Mouse (Mus musculus): ENCODE data around the gene Maml2. TPM values are rescaled to one million over a fixed set of nuclear protein-coding genes. Genes with fewer than 3 reads are reported as not detected.

Maml2 gene
- polyA plus RNA-seq, 1 experiment from 2014 or later = 9.8 TPM

- DNase-seq (ENCODE audit: low spot score) = no peak
- no peak overlapping the region for H3K27ac ChIP-seq (replicated peaks; ENCODE audit: low read depth, low read length)
- ATAC-seq (ENCODE audit: low read depth) = no peak
- H3K4me1 ChIP-seq (ENCODE audit: control insufficient read depth, insufficient read depth, low read length) = no peaks in the 10 kb centered on the region; the same call in 1 of the 2 replicates
- no peaks in the 10 kb centered on the region for H3K27me3 ChIP-seq (replicated peaks; ENCODE audit: control insufficient read depth, insufficient read depth, low read length)
- no peaks in the 10 kb centered on the region for H3K9me3 ChIP-seq (ENCODE audit: control insufficient read depth, low read length)
- no peaks in the 10 kb centered on the region for H3K36me3 ChIP-seq (ENCODE audit: control insufficient read depth, insufficient read depth, low read length)
- H3K9ac ChIP-seq (ENCODE audit: low read depth, low read length) = no peak overlapping the region
- H3K4me3 ChIP-seq (ENCODE audit: low read depth, low read length) = no peak overlapping the region
- WGBS = 94% methylated on average over 2 of the region's 2 CpGs
- H3K4me2 ChIP-seq (ENCODE audit: low read depth, low read length) = no peak overlapping the region
Observed at GRCm38 (mm10) chr9:13679696-13680095, 381.9 kb downstream of the Maml2 start.

- no peak for ATAC-seq (ENCODE audit: low read depth)
Observed at GRCm38 (mm10) chr9:13681147-13681546, 383.4 kb downstream of the Maml2 start.

GRCm38 (mm10) chr9:13681581-13682038 lies 383.9 kb downstream of the Maml2 start:
- ATAC-seq (ENCODE audit: low read depth) (peak; percentile 89), DNase-seq (ENCODE audit: low spot score) (peak; percentile 80)
- 8% methylated on average over 8 of the region's 8 CpGs for WGBS
- no peak overlapping the region for H3K9ac ChIP-seq (ENCODE audit: low read depth, low read length)
- peak overlapping the region; percentile 36 for H3K4me2 ChIP-seq (ENCODE audit: low read depth, low read length)
- H3K27me3 ChIP-seq (replicated peaks; ENCODE audit: control insufficient read depth, insufficient read depth, low read length) = no peaks in the 10 kb centered on the region
- no peaks in the 10 kb centered on the region for H3K36me3 ChIP-seq (ENCODE audit: control insufficient read depth, insufficient read depth, low read length)
- H3K9me3 ChIP-seq (ENCODE audit: control insufficient read depth, low read length) = no peaks in the 10 kb centered on the region
- H3K27ac ChIP-seq (replicated peaks; ENCODE audit: low read depth, low read length) = peak overlapping the region; percentile 40; the same call in 1 of the 2 replicates
- 0 out of 2 replicates have a peak overlapping the region, but pooled peaks have one; percentile 2 for H3K4me3 ChIP-seq (ENCODE audit: low read depth, low read length)
- no peaks in the 10 kb centered on the region; the same call in 1 of the 2 replicates for H3K4me1 ChIP-seq (ENCODE audit: control insufficient read depth, insufficient read depth, low read length)

More at GRCm38 (mm10) chr9:13681147-13681546, 383.4 kb downstream of the Maml2 start:
- Histone ChIP-seq H3K4me2 (ENCODE audit: low read depth, low read length) (0 out of 2 replicates have a peak overlapping the region, but pooled peaks have one; percentile 36), H3K9me3 (ENCODE audit: control insufficient read depth, low read length) (no peaks in the 10 kb centered on the region), H3K9ac (ENCODE audit: low read depth, low read length) (no peak overlapping the region), H3K36me3 (ENCODE audit: control insufficient read depth, insufficient read depth, low read length) (no peaks in the 10 kb centered on the region), H3K4me1 (ENCODE audit: control insufficient read depth, insufficient read depth, low read length) (no peaks in the 10 kb centered on the region; the same call in 1 of the 2 replicates), H3K27me3 (replicated peaks; ENCODE audit: control insufficient read depth, insufficient read depth, low read length) (no peaks in the 10 kb centered on the region), H3K27ac (replicated peaks; ENCODE audit: low read depth, low read length) (peak overlapping the region; percentile 40; the same call in 1 of the 2 replicates), H3K4me3 (ENCODE audit: low read depth, low read length) (no peak overlapping the region)
- WGBS = 55% methylated on average over 8 of the region's 8 CpGs
- no peak for DNase-seq (ENCODE audit: low spot score)

GRCm38 (mm10) chr9:13684327-13684934 lies 386.7 kb downstream of the Maml2 start:
- H3K4me2 ChIP-seq (ENCODE audit: low read depth, low read length) = no peak overlapping the region
- ATAC-seq (ENCODE audit: low read depth) (no peak), DNase-seq (ENCODE audit: low spot score) (no peak)
- no peaks in the 10 kb centered on the region for H3K36me3 ChIP-seq (ENCODE audit: control insufficient read depth, insufficient read depth, low read length)
- 81% methylated on average over 6 of the region's 6 CpGs for WGBS
- H3K27me3 ChIP-seq (replicated peaks; ENCODE audit: control insufficient read depth, insufficient read depth, low read length) = no peaks in the 10 kb centered on the region
- no peak overlapping the region for H3K4me3 ChIP-seq (ENCODE audit: low read depth, low read length)
- H3K27ac ChIP-seq (replicated peaks; ENCODE audit: low read depth, low read length) = no peak overlapping the region
- H3K9ac ChIP-seq (ENCODE audit: low read depth, low read length) = no peak overlapping the region
- H3K9me3 ChIP-seq (ENCODE audit: control insufficient read depth, low read length) = no peaks in the 10 kb centered on the region
- H3K4me1 ChIP-seq (ENCODE audit: control insufficient read depth, insufficient read depth, low read length) = no peaks in the 10 kb centered on the region; the same call in 1 of the 2 replicates

- no peak overlapping the region for H3K4me2 ChIP-seq (ENCODE audit: low read depth, low read length)
- H3K27me3 ChIP-seq (replicated peaks; ENCODE audit: control insufficient read depth, insufficient read depth, low read length) = no peaks in the 10 kb centered on the region
- no peaks in the 10 kb centered on the region for H3K36me3 ChIP-seq (ENCODE audit: control insufficient read depth, insufficient read depth, low read length)
- no peak overlapping the region for H3K9ac ChIP-seq (ENCODE audit: low read depth, low read length)
- no peak overlapping the region for H3K27ac ChIP-seq (replicated peaks; ENCODE audit: low read depth, low read length)
- 89% methylated on average over 19 of the region's 19 CpGs for WGBS
- H3K4me3 ChIP-seq (ENCODE audit: low read depth, low read length) = no peak overlapping the region
- no peak for DNase-seq (ENCODE audit: low spot score)
- H3K4me1 ChIP-seq (ENCODE audit: control insufficient read depth, insufficient read depth, low read length) = peaks cover 9% of the 10 kb centered on the region; the same call in 1 of the 2 replicates
- H3K9me3 ChIP-seq (ENCODE audit: control insufficient read depth, low read length) = no peaks in the 10 kb centered on the region
- no peak for ATAC-seq (ENCODE audit: low read depth)
Observed at GRCm38 (mm10) chr9:13686977-13687659, 389.4 kb downstream of the Maml2 start.

- Histone ChIP-seq H3K4me3 (ENCODE audit: low read depth, low read length) (no peak overlapping the region), H3K9me3 (ENCODE audit: control insufficient read depth, low read length) (no peaks in the 10 kb centered on the region), H3K36me3 (ENCODE audit: control insufficient read depth, insufficient read depth, low read length) (no peaks in the 10 kb centered on the region), H3K4me1 (ENCODE audit: control insufficient read depth, insufficient read depth, low read length) (peaks cover 9% of the 10 kb centered on the region; the same call in 1 of the 2 replicates), H3K27ac (replicated peaks; ENCODE audit: low read depth, low read length) (no peak overlapping the region), H3K4me2 (ENCODE audit: low read depth, low read length) (no peak overlapping the region), H3K9ac (ENCODE audit: low read depth, low read length) (no peak overlapping the region), H3K27me3 (replicated peaks; ENCODE audit: control insufficient read depth, insufficient read depth, low read length) (no peaks in the 10 kb centered on the region)
- 68% methylated on average over 9 of the region's 9 CpGs for WGBS
- DNase-seq (ENCODE audit: low spot score) = no peak
- no peak for ATAC-seq (ENCODE audit: low read depth)
Observed at GRCm38 (mm10) chr9:13688997-13689396, 391.2 kb downstream of the Maml2 start.

GRCm38 (mm10) chr9:13690321-13690720 lies 392.6 kb downstream of the Maml2 start:
- H3K27ac ChIP-seq (replicated peaks; ENCODE audit: low read depth, low read length) = no peak overlapping the region
- H3K4me3 ChIP-seq (ENCODE audit: low read depth, low read length) = no peak overlapping the region
- H3K9ac ChIP-seq (ENCODE audit: low read depth, low read length) = no peak overlapping the region
- no peaks in the 10 kb centered on the region for H3K36me3 ChIP-seq (ENCODE audit: control insufficient read depth, insufficient read depth, low read length)
- DNase-seq (ENCODE audit: low spot score) (peak; percentile 42), ATAC-seq (ENCODE audit: low read depth) (no peak)
- H3K4me1 ChIP-seq (ENCODE audit: control insufficient read depth, insufficient read depth, low read length) = peaks cover 15% of the 10 kb centered on the region
- H3K9me3 ChIP-seq (ENCODE audit: control insufficient read depth, low read length) = no peaks in the 10 kb centered on the region
- no peak overlapping the region for H3K4me2 ChIP-seq (ENCODE audit: low read depth, low read length)
- H3K27me3 ChIP-seq (replicated peaks; ENCODE audit: control insufficient read depth, insufficient read depth, low read length) = no peaks in the 10 kb centered on the region
- 30% methylated on average over 8 of the region's 8 CpGs for WGBS

- no peak for DNase-seq (ENCODE audit: low spot score)
- no peak overlapping the region for H3K4me3 ChIP-seq (ENCODE audit: low read depth, low read length)
- H3K27ac ChIP-seq (replicated peaks; ENCODE audit: low read depth, low read length) = no peak overlapping the region
- no peaks in the 10 kb centered on the region for H3K36me3 ChIP-seq (ENCODE audit: control insufficient read depth, insufficient read depth, low read length)
- H3K9me3 ChIP-seq (ENCODE audit: control insufficient read depth, low read length) = no peaks in the 10 kb centered on the region
- no peaks in the 10 kb centered on the region for H3K27me3 ChIP-seq (replicated peaks; ENCODE audit: control insufficient read depth, insufficient read depth, low read length)
- H3K4me2 ChIP-seq (ENCODE audit: low read depth, low read length) = no peak overlapping the region
- H3K4me1 ChIP-seq (ENCODE audit: control insufficient read depth, insufficient read depth, low read length) = peaks cover 15% of the 10 kb centered on the region
- 82% methylated on average over 3 of the region's 3 CpGs for WGBS
- no peak overlapping the region for H3K9ac ChIP-seq (ENCODE audit: low read depth, low read length)
- no peak for ATAC-seq (ENCODE audit: low read depth)
Observed at GRCm38 (mm10) chr9:13693693-13694284, 396.0 kb downstream of the Maml2 start.

Measured in embryonic facial prominence, embryonic 14.5 days (tissue).